Mouse (Mus musculus) heart, embryonic 16.5 days (tissue): ENCODE measurements at regions not wholly inside any gene's neighbourhood (a gene's known extent, or its start where the extent isn't known, plus 50 kb on each side); places are given as distances from the start of the nearest gene placed in this dataset.

Experiments used
- ATAC-seq: fragments of 200-750 bp; cut with Nextera tagmentation; replicated peaks from 2 replicates; pipeline ENCODE4 v1.8.0; 2017; ENCODE audit warnings: moderate number of reproducible peaks; ENCODE audit not compliant: insufficient read depth, low FRiP score; ENCODE audit errors: extremely low read depth
- H3K27ac ChIP-seq: fragments of 300-500 bp; sonication (generic); 2 replicates; pipeline ENCODE4 v1.5.1; 2014; ENCODE audit warnings: mild to moderate bottlenecking, low read length, control low read depth, moderate library complexity
- H3K27me3 ChIP-seq: fragments of 300-500 bp; sonication (generic); 2 replicates; pipeline ENCODE4 v1.6.1; 2014; ENCODE audit warnings: low read length, mixed read lengths; ENCODE audit not compliant: control insufficient read depth, insufficient read depth
- H3K36me3 ChIP-seq: fragments of 300-500 bp; sonication (generic); 2 replicates; pipeline ENCODE4 v1.6.1; 2014; ENCODE audit not compliant: control insufficient read depth, insufficient read depth
- H3K4me1 ChIP-seq: fragments of 300-500 bp; sonication (generic); 2 replicates; pipeline ENCODE4 v1.6.1; 2014; ENCODE audit warnings: low read length, mixed read lengths; ENCODE audit not compliant: control insufficient read depth, insufficient read depth
- H3K4me2 ChIP-seq: fragments of 300-500 bp; sonication (generic); 2 replicates; pipeline ENCODE4 v1.6.1; 2014; ENCODE audit warnings: low read depth, mild to moderate bottlenecking, control low read depth, low read length
- H3K4me3 ChIP-seq: fragments of 300-500 bp; sonication (generic); 2 replicates; pipeline ENCODE4 v1.5.1; 2014; ENCODE audit warnings: mild to moderate bottlenecking, control low read depth, low read length
- H3K9ac ChIP-seq: fragments of 300-500 bp; sonication (generic); 2 replicates; pipeline ENCODE4 v1.6.1; 2014; ENCODE audit warnings: low read length, control low read depth
- H3K9me3 ChIP-seq: fragments of 300-500 bp; sonication (generic); replicated peaks from 2 replicates; pipeline ENCODE4 v1.6.1; 2016; ENCODE audit warnings: low read length; ENCODE audit not compliant: control insufficient read depth
- WGBS: fragments of 180-500 bp; shearing (Covaris S2); extraction: QIAGEN DNeasy Blood & Tissue Kit; methylation state at CpG from one replicate; pipeline ENCODE4 v1.1.7; 2014; 5-methylcytosine and 5-hydroxymethylcytosine counted together

DNA sequence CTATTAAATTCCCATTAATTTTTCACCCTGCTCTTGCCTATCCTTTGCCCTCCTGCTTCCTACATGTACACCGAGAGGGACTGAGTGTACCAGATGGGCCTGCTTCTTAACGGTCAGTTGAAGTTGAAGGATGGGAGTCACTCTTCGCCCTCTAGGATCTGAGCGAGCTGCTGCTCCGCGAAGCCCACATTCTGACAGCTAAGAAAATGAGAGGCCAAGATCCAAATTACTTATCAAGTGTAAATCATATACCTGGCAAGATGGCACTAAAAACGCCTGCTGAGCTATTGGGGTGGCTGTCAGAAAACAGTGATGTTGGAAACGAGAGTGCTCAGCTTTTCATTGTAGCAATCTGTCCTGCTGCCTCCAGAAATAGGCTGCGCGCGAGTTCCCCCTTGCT, 722.4 kb downstream of the Robo2 start:
- Histone ChIP-seq H3K9ac (no peak overlapping the region), H3K27me3 (no peaks in the 10 kb centered on the region), H3K27ac (no peak overlapping the region), H3K4me1 (no peaks in the 10 kb centered on the region), H3K36me3 (no peaks in the 10 kb centered on the region), H3K4me2 (no peak overlapping the region), H3K9me3 (no peaks in the 10 kb centered on the region), H3K4me3 (no peak overlapping the region)
- WGBS: 66% methylated on average over 11 of the region's 11 CpGs
- no peak for ATAC-seq

DNA sequence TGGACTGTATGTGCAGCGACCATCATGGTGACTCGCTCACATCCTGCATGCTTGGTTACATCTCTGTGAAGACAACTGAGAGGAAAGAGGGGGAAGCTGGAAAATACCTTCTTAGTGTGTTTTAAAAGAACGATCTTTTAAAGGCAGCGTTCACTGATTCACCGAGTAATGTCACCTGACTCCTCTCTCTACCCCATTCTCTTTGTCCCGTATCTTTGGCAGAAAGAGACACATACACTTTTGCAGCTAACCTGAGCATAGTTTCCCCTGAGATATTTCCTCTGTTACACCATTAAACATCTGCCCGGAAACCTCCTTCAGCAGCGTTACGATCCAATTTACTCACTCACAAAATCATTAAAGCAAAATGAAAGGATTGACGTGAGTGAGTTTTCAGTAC, 731.8 kb downstream of the Robo2 start:
- no peak for ATAC-seq
- Histone ChIP-seq H3K9me3 (no peaks in the 10 kb centered on the region), H3K4me2 (no peak overlapping the region), H3K36me3 (no peaks in the 10 kb centered on the region), H3K4me1 (no peaks in the 10 kb centered on the region), H3K27ac (no peak overlapping the region), H3K9ac (no peak overlapping the region), H3K4me3 (no peak overlapping the region), H3K27me3 (no peaks in the 10 kb centered on the region)
- WGBS: 89% methylated on average over 10 of the region's 10 CpGs

DNA sequence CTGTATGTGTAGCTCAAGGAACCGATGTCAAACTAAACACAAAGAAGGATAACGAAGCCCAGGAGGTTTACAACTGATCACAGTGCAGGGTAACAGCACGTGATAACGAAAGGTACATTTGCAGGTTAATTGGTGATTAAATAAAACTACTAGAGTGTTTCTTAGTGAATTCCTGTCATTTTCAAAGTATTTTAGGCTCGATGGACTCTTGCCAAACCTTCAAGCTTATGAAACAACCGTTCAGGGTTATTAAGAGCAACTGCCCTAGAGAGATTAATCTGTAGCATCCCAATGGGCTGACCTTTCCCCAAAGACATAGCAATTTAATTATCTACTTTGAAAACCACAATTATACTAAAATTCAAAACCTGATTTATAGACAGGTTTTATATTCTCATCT, 741.1 kb downstream of the Robo2 start:
- no peaks in the 10 kb centered on the region for H3K36me3 ChIP-seq
- no peaks in the 10 kb centered on the region for H3K9me3 ChIP-seq
- no peak for ATAC-seq
- no peak overlapping the region for H3K9ac ChIP-seq
- no peaks in the 10 kb centered on the region for H3K4me1 ChIP-seq
- no peak overlapping the region for H3K4me2 ChIP-seq
- no peaks in the 10 kb centered on the region for H3K27me3 ChIP-seq
- no peak overlapping the region for H3K4me3 ChIP-seq
- H3K27ac ChIP-seq: no peak overlapping the region
- WGBS: 66% methylated on average over 6 of the region's 6 CpGs

DNA sequence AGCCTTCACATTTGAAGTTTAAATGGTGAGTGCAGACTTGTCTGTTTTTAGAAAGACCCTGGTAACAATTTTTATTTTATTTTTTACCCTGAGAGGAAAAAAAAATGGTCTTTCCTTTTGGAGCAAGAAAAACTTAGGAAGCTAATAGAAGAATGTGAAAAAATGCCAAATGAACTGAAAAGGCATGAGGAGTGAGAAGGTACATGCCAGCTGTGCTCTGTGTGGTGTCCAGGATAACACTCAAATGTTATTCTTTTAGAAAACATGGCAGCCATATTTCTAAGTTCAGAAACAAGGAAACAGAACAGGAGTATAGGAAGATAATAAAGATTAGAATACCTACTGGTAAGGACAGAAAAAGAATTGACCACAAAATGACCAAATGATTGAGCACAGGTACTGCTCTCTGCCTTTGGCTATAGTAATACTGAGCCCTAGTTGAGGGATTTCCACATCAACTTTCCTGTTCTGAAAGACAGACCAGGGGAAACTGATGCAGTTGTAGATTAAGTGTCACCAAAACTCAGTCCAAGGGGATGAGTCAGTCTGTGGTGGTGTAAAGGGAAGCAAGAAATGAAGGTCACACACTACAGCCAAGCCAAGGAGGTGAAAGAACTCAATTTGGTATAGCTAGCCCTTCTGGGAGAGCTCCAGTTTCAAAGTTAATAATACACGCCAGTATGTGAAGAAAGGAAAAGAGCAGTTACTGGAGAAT, 758.5 kb downstream of the Robo2 start:
- Histone ChIP-seq H3K9me3 (no peaks in the 10 kb centered on the region), H3K4me2 (no peak overlapping the region), H3K36me3 (no peaks in the 10 kb centered on the region), H3K9ac (no peak overlapping the region), H3K27ac (no peak overlapping the region), H3K27me3 (no peaks in the 10 kb centered on the region), H3K4me1 (no peaks in the 10 kb centered on the region), H3K4me3 (no peak overlapping the region)
- no peak for ATAC-seq
- 73% methylated on average over 1 of the region's 1 CpGs for WGBS

DNA sequence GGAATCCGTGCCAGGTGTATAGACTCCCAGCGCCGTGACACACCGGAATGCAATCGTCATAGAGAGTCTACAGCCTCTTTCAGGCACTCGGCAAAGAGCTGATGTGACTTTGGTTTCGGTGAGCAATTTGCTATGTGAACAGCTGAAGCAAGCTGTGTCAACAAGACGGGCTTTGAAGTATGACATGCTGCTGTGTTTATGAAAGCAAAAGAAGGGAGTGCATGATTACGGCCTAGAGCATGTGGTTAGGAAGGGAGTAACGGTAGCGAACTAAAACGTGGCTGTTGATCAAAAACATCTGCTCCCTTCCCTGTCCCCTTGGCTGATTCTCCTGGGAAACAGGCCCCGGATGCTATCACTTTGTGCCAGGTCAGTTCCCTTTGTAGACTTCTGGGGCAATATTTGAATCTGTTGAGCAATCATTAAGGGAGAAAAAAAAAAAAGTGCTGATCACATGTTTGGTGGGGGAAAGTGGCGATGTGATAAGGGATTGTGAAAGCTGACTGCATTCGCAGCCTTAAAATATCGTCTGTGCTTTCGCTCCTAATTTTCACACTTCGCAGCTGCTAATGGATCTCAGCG, 764.3 kb downstream of the Robo2 start:
- peak overlapping the region; percentile 23 for H3K4me3 ChIP-seq
- H3K9ac ChIP-seq: no peak overlapping the region
- no peaks in the 10 kb centered on the region for H3K9me3 ChIP-seq
- no peaks in the 10 kb centered on the region for H3K4me1 ChIP-seq
- no peaks in the 10 kb centered on the region for H3K27me3 ChIP-seq
- H3K4me2 ChIP-seq: peak overlapping the region; percentile 54
- no peaks in the 10 kb centered on the region for H3K36me3 ChIP-seq
- no peak overlapping the region for H3K27ac ChIP-seq
- ATAC-seq: 0 out of 2 replicates have a peak, but pooled peaks have one; percentile 14
- 40% methylated on average over 19 of the region's 19 CpGs for WGBS

DNA sequence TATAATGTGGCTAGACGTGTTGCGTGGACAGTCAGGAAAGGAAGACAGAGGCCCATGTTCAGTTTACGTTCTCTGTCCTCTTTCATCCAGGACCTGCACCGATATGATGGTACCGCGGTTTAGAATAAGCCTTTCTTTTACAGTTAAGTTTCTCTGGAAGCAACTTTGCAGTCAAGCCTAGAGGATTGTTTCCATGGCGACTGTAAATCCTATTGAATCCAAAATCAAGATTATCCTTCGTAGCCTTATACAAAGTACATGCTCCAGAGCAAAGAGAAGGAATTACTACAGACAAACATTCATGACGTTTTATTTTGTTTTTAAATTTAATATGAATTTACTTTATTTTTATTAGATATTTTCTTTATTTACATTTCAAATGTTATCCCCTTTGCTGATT, 798.6 kb downstream of the Robo2 start:
- no peaks in the 10 kb centered on the region for H3K27me3 ChIP-seq
- no peak overlapping the region for H3K9ac ChIP-seq
- H3K9me3 ChIP-seq: no peaks in the 10 kb centered on the region
- no peak overlapping the region for H3K27ac ChIP-seq
- no peaks in the 10 kb centered on the region for H3K4me1 ChIP-seq
- no peaks in the 10 kb centered on the region for H3K36me3 ChIP-seq
- no peak overlapping the region for H3K4me2 ChIP-seq
- ATAC-seq: no peak
- 86% methylated on average over 9 of the region's 9 CpGs for WGBS
- no peak overlapping the region for H3K4me3 ChIP-seq

DNA sequence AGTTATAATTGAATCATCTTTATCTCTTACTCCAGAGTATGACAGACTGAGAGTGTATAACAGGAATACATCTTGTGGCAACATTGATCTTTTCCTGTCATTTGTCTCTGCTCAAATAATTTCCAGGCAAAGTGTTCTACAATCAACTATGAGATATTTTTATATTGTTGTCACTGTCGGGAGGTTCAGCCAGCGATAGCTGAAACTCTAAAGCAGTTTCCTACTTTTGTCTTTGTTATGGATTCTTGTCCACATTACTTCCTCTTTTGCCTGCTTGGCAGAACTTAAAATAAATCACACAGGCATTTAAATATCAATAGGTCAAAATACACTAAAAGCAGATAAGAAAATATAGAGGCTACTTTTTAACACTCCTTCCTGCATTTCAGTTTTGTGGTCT, 820.2 kb downstream of the Robo2 start:
- no peak overlapping the region for H3K4me3 ChIP-seq
- no peak overlapping the region for H3K4me2 ChIP-seq
- no peaks in the 10 kb centered on the region for H3K9me3 ChIP-seq
- no peaks in the 10 kb centered on the region for H3K36me3 ChIP-seq
- 41% methylated on average over 2 of the region's 2 CpGs for WGBS
- no peak for ATAC-seq
- no peaks in the 10 kb centered on the region for H3K4me1 ChIP-seq
- H3K27me3 ChIP-seq: no peaks in the 10 kb centered on the region
- H3K27ac ChIP-seq: no peak overlapping the region
- no peak overlapping the region for H3K9ac ChIP-seq

DNA sequence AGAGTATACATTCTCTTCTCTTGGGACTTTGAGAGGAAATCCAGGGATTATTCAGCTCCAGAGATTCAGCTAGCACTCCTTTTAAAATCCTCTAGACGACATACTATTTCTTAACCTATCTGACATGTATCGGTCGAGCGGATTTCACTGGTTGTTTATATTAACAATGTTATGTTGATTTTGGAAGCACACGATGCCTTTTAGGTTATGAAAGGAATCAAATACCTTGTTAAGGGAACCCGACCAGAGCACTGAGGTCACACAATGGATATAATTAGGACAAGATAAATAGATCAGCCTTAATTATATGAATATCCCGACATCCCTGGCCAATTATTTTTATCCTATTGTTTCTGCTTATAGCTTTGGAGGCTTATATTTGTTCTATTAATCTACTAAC, 850.4 kb downstream of the Robo2 start:
- no peaks in the 10 kb centered on the region for H3K27me3 ChIP-seq
- 67% methylated on average over 7 of the region's 7 CpGs for WGBS
- no peak overlapping the region for H3K9ac ChIP-seq
- no peak overlapping the region for H3K27ac ChIP-seq
- H3K4me3 ChIP-seq: no peak overlapping the region
- no peaks in the 10 kb centered on the region for H3K9me3 ChIP-seq
- H3K36me3 ChIP-seq: no peaks in the 10 kb centered on the region
- no peak for ATAC-seq
- no peaks in the 10 kb centered on the region for H3K4me1 ChIP-seq
- H3K4me2 ChIP-seq: no peak overlapping the region

DNA sequence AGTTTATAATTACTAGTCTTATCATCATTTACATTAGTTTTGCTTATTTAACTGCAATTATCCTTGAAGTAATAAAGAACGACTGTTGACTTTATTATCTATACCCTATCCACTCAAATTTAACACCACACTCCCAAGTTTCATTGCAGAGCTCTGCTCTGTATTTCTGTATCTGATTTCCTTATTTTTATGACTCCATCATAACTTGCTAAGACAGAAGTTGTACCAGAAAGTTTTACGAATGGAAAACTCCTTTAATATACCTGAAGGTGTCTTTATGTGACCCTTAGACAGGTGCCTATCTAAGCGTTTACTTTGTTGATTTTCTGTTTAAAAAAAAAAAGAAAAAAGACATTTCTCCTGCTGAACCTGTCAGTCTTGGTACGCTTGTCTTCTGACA, 854.7 kb downstream of the Robo2 start:
- Histone ChIP-seq H3K9me3 (no peaks in the 10 kb centered on the region), H3K27ac (no peak overlapping the region), H3K4me3 (no peak overlapping the region), H3K36me3 (no peaks in the 10 kb centered on the region), H3K27me3 (no peaks in the 10 kb centered on the region), H3K9ac (no peak overlapping the region), H3K4me1 (no peaks in the 10 kb centered on the region), H3K4me2 (no peak overlapping the region)
- WGBS: 78% methylated on average over 4 of the region's 4 CpGs
- ATAC-seq: no peak
